Mouse (Mus musculus) bone marrow macrophage, adult 2 months (primary cell): ENCODE results near the gene Supt16. TPM values are rescaled to one million over a fixed set of nuclear protein-coding genes. Genes with fewer than 3 reads are reported as not detected.
A peak's percentile ranks its signal among the peaks of the same experiment; 100 is the strongest.

Experiments
- H3K27ac ChIP-seq: 2 replicates; pipeline ENCODE4 v1.5.1; 2012; ENCODE audit warnings: low read depth, low read length; ENCODE audit not compliant: insufficient read depth
- H3K4me1 ChIP-seq: 2 replicates; pipeline ENCODE4 v1.6.1; 2012; ENCODE audit warnings: low read length; ENCODE audit not compliant: control insufficient read depth, insufficient read depth
- H3K4me3 ChIP-seq: 2 replicates; pipeline ENCODE4 v1.5.1; 2012; ENCODE audit warnings: mild to moderate bottlenecking, low read length, moderate library complexity; ENCODE audit not compliant: insufficient read depth
- CTCF ChIP-seq: IDR thresholded peaks from 2 replicates; pipeline ENCODE4 v1.5.1; 2012; ENCODE audit warnings: low read depth, mild to moderate bottlenecking, low read length, moderate library complexity
- POLR2A ChIP-seq: IDR thresholded peaks from 2 replicates; pipeline ENCODE4 v1.6.1; 2012; ENCODE audit warnings: mild to moderate bottlenecking, low read depth, low read length, borderline replicate concordance
- polyA plus RNA-seq: library from polyadenylated mRNA; stranded (reverse); fragments of >200 nt; gene quantifications from 2 replicates; pipeline ENCODE4 v1.2.4, GENCODE M21; 2012; ENCODE audit not compliant: missing spikeins, insufficient read depth, insufficient read length

Gene Supt16
- polyA plus RNA-seq, 1 experiment = 52.0 TPM

GRCm38 (mm10) chr14:52118823-52119608 is 78.2 kb downstream of the Supt16 start:
- peak overlapping the region; percentile 50 for H3K4me3 ChIP-seq
- TF ChIP-seq POLR2A (no peak), CTCF (no peak)
- peak overlapping the region; percentile 89 for H3K27ac ChIP-seq
- H3K4me1 ChIP-seq = peaks cover 20% of the 10 kb centered on the region

- Histone ChIP-seq H3K27ac (no peak overlapping the region; the same call in 1 of the 2 replicates), H3K4me1 (peaks cover 20% of the 10 kb centered on the region), H3K4me3 (no peak overlapping the region)
- TF ChIP-seq CTCF (no peak), POLR2A (no peak)
Observed at GRCm38 (mm10) chr14:52118456-52118822, 78.8 kb downstream of the Supt16 start.

GRCm38 (mm10) chr14:52117241-52117640 is 80.0 kb downstream of the Supt16 start:
- Histone ChIP-seq H3K27ac (no peak overlapping the region), H3K4me1 (peaks cover 14% of the 10 kb centered on the region), H3K4me3 (no peak overlapping the region)
- TF ChIP-seq POLR2A (no peak), CTCF (no peak)

GRCm38 (mm10) chr14:52114101-52114500 is 83.1 kb downstream of the Supt16 start:
- Histone ChIP-seq H3K4me1 (peaks cover 5% of the 10 kb centered on the region), H3K27ac (no peak overlapping the region)
- no peak for TF ChIP-seq CTCF
- TF ChIP-seq POLR2A = no peak

More at GRCm38 (mm10) chr14:52114101-52114500, 83.1 kb downstream of the Supt16 start:
- H3K4me3 ChIP-seq = no peak overlapping the region

Other genes starting within 250 kb of the Supt16 start
- 4.3 and 5.8 TPM in 2 replicates for gene Arhgef40, start 212.7 kb downstream of the Supt16 start, polyA plus RNA-seq
- not detected in 2 replicates for gene Tmem253, start 181.8 kb downstream of the Supt16 start, polyA plus RNA-seq
- 31.2 and 43.5 TPM in 2 replicates for gene Zfp219, start 176.7 kb downstream of the Supt16 start, polyA plus RNA-seq
- gene Olfr221, start 155.0 kb downstream of the Supt16 start, polyA plus RNA-seq = not detected in 2 replicates
- gene Hnrnpc, start 93.4 kb downstream of the Supt16 start, polyA plus RNA-seq = 237 and 270 TPM in 2 replicates
- 1.7 and 3.4 TPM in 2 replicates for gene Rpgrip1, start 86.7 kb downstream of the Supt16 start, polyA plus RNA-seq
- 82.6 and 83.6 TPM in 2 replicates for gene Chd8, start 60.4 kb upstream of the Supt16 start, polyA plus RNA-seq
- 39.0 and 39.2 TPM in 2 replicates for gene Tox4, start 81.7 kb upstream of the Supt16 start, polyA plus RNA-seq
- gene Rab2b, start 82.1 kb upstream of the Supt16 start, polyA plus RNA-seq = 17.6 and 20.0 TPM in 2 replicates
- 31.8 and 34.2 TPM in 2 replicates for gene Mettl3, start 107.7 kb upstream of the Supt16 start, polyA plus RNA-seq
- 0.67 and 0.95 TPM in 2 replicates for gene Sall2, start 131.3 kb upstream of the Supt16 start, polyA plus RNA-seq
- gene Olfr1513, start 159.0 kb upstream of the Supt16 start, polyA plus RNA-seq = not detected in 2 replicates
- not detected in 2 replicates for gene Olfr1512, start 181.8 kb upstream of the Supt16 start, polyA plus RNA-seq
- not detected in 2 replicates for gene Olfr1511, start 200.0 kb upstream of the Supt16 start, polyA plus RNA-seq
- gene Olfr1510, start 217.0 kb upstream of the Supt16 start, polyA plus RNA-seq = not detected in 2 replicates
- not detected in 2 replicates for gene Olfr1509, start 245.6 kb upstream of the Supt16 start, polyA plus RNA-seq